Mouse (Mus musculus) lung, adult 2 months (tissue): ENCODE results near the gene Pskh1. TPM values are rescaled to one million over a fixed set of nuclear protein-coding genes. Genes with fewer than 3 reads are reported as not detected.
A peak's percentile ranks its signal among the peaks of the same experiment; 100 is the strongest.

Experiments used
- DNase-seq: peaks from one replicate; pipeline ENCODE4 v3.0.0; 2022
- H3K4me1 ChIP-seq: fragments of 200-500 bp; 2 replicates; pipeline ENCODE4 v1.6.1; 2011; ENCODE audit warnings: low read length; ENCODE audit not compliant: control insufficient read depth, insufficient read depth
- H3K4me3 ChIP-seq: fragments of 200-500 bp; replicated peaks from 2 replicates; pipeline ENCODE3; 2011; ENCODE audit warnings: low read depth, mild to moderate bottlenecking, control low read depth, low read length; ENCODE audit errors: extremely low read depth
- CTCF ChIP-seq: fragments of 200-500 bp; IDR thresholded peaks from 2 replicates; pipeline ENCODE4 v1.5.1; 2011; ENCODE audit warnings: mild to moderate bottlenecking, low read length, control low read depth; ENCODE audit not compliant: insufficient read depth
- POLR2A ChIP-seq: fragments of 200-500 bp; IDR thresholded peaks from 2 replicates; pipeline ENCODE4 v1.6.1; 2011; ENCODE audit warnings: low read depth, mild to moderate bottlenecking, control low read depth, low read length, borderline replicate concordance; ENCODE audit errors: extremely low read depth
- WGBS: fragments of 180-500 bp; shearing (Covaris S2); methylation state at CpG from one replicate; pipeline ENCODE4 v1.1.7; 2018; 5-methylcytosine and 5-hydroxymethylcytosine counted together
- polyA plus RNA-seq: library from polyadenylated mRNA; depleted of rRNA; stranded (reverse); fragments of >200 nt; gene quantifications from 2 replicates; pipeline ENCODE4 v1.2.3, GENCODE M21; 2012

Gene Pskh1
- polyA plus RNA-seq, 1 experiment, result 43.7 TPM

- no peaks in the 10 kb centered on the region for H3K4me1 ChIP-seq
- H3K4me3 ChIP-seq, result no peak overlapping the region
- DNase-seq, result no peak
- 53% methylated on average over 10 of the region's 10 CpGs for WGBS
- TF ChIP-seq CTCF (no peak), POLR2A (no peak)
Observed at GRCm38 (mm10) chr8:105949350-105949749, 49.1 kb downstream of the Pskh1 start.

GRCm38 (mm10) chr8:105951057-105951659 is 50.9 kb downstream of the Pskh1 start:
- no peaks in the 10 kb centered on the region for H3K4me1 ChIP-seq
- TF ChIP-seq CTCF (no peak), POLR2A (no peak)
- 38% methylated on average over 7 of the region's 7 CpGs for WGBS
- DNase-seq, result no peak
- H3K4me3 ChIP-seq, result no peak overlapping the region

- H3K4me3 ChIP-seq, result no peak overlapping the region
- no peak for DNase-seq
- peaks cover 2% of the 10 kb centered on the region; the same call in 1 of the 2 replicates for H3K4me1 ChIP-seq
- no peak for TF ChIP-seq CTCF
- TF ChIP-seq POLR2A, result no peak
- 69% methylated on average over 4 of the region's 4 CpGs for WGBS
Observed at GRCm38 (mm10) chr8:105956556-105956955, 56.3 kb downstream of the Pskh1 start.

GRCm38 (mm10) chr8:105957813-105958212 is 57.6 kb downstream of the Pskh1 start:
- Histone ChIP-seq H3K4me1 (peaks cover 2% of the 10 kb centered on the region; the same call in 1 of the 2 replicates), H3K4me3 (no peak overlapping the region)
- no peak for DNase-seq
- TF ChIP-seq POLR2A (no peak), CTCF (0 out of 2 replicates have a peak, but pooled peaks have one; percentile 10)
- 35% methylated on average over 3 of the region's 4 CpGs for WGBS

GRCm38 (mm10) chr8:105959350-105959749 is 59.1 kb downstream of the Pskh1 start:
- no peak for TF ChIP-seq CTCF
- TF ChIP-seq POLR2A, result no peak
- DNase-seq, result peak; percentile 50
- Histone ChIP-seq H3K4me3 (no peak overlapping the region), H3K4me1 (peaks cover 5% of the 10 kb centered on the region)
- 54% methylated on average over 7 of the region's 7 CpGs for WGBS

GRCm38 (mm10) chr8:105961101-105961500 is 60.9 kb downstream of the Pskh1 start:
- WGBS, result 84% methylated on average over 14 of the region's 14 CpGs

GRCm38 (mm10) chr8:105961536-105961935 is 61.3 kb downstream of the Pskh1 start:
- peaks cover 13% of the 10 kb centered on the region for H3K4me1 ChIP-seq
- no peak for DNase-seq
- WGBS, result 93% methylated on average over 10 of the region's 10 CpGs
- no peak for TF ChIP-seq POLR2A
- TF ChIP-seq CTCF, result no peak
- H3K4me3 ChIP-seq, result no peak overlapping the region

More at GRCm38 (mm10) chr8:105961101-105961500, 60.9 kb downstream of the Pskh1 start:
- DNase-seq, result no peak
- Histone ChIP-seq H3K4me1 (peaks cover 11% of the 10 kb centered on the region), H3K4me3 (no peak overlapping the region)
- TF ChIP-seq CTCF (no peak), POLR2A (no peak)

GRCm38 (mm10) chr8:105964506-105965265 is 64.4 kb downstream of the Pskh1 start:
- no peak for DNase-seq
- no peak for TF ChIP-seq CTCF
- TF ChIP-seq POLR2A, result no peak
- Histone ChIP-seq H3K4me1 (peaks cover 17% of the 10 kb centered on the region), H3K4me3 (peak overlapping the region; percentile 75)
- WGBS, result 47% methylated on average over 12 of the region's 12 CpGs

- WGBS, result under 1% methylated on average over 40 of the region's 40 CpGs
- Histone ChIP-seq H3K4me1 (peaks cover 17% of the 10 kb centered on the region), H3K4me3 (peak overlapping the region; percentile 75)
- TF ChIP-seq CTCF (no peak), POLR2A (no peak)
- DNase-seq, result no peak
Observed at GRCm38 (mm10) chr8:105965266-105965904, 65.1 kb downstream of the Pskh1 start.
